Mouse (Mus musculus) Patski (cell line): Measurements from ENCODE around the gene Ano6. TPM values are rescaled to one million over a fixed set of nuclear protein-coding genes. Genes with fewer than 3 reads are reported as not detected.

Experiments
- ATAC-seq: fragments of 100-300 bp; one replicate; pipeline ENCODE4 v1.8.0; 2021
- CTCF ChIA-PET: fragments of 350-600 bp; sonication (Branson Sonifier 250); formaldehyde crosslinking; loops from one replicate; lab custom pipeline; 2022; ENCODE audit warnings: inconsistent platforms; lab: Charles Lee
- POLR2A ChIA-PET: fragments of 350-600 bp; sonication (Branson Sonifier 250); formaldehyde crosslinking; loops from one replicate; lab custom pipeline; 2022; ENCODE audit warnings: antibody characterized with exemption, inconsistent platforms; lab: Charles Lee
- DNase-seq: peaks from one replicate; pipeline ENCODE4 v3.0.0-alpha.2; 2011; ENCODE audit warnings: low read depth, low spot score
- H3K27me3 ChIP-seq: fragments of 371-371 bp; one replicate; pipeline ENCODE4 v1.5.1; 2021
- CTCF ChIP-seq: fragments of 100-300 bp; IDR thresholded peaks from one replicate; pipeline ENCODE4 v1.5.1; 2021
- in situ Hi-C: fragments of 300-500 bp; cut with MboI; formaldehyde crosslinking; loops from 3 replicates; pipeline ENCODE4 v1.11.1; 2018; ENCODE audit warnings: low pct_unique_long_range_greater_than_20kb, mixed read lengths
- polyA plus RNA-seq: library from polyadenylated mRNA; unstranded; gene quantifications from one replicate; pipeline ENCODE4 v1.2.3, GENCODE M21; 2021

Gene Ano6
- polyA plus RNA-seq, 1 experiment from 2014 or later: 184 TPM

GRCm38 (mm10) chr15:95765936-95766335 lies 24.7 kb upstream of the Ano6 start:
- CTCF ChIA-PET: interaction anchor here (1.0 to 1.4 kb wide), 2 partner anchors 10 to 40 kb away, joined by 3 to 4 read pairs; no protein-coding TSS in a partner anchor
- no peak for ATAC-seq
- POLR2A ChIA-PET: no interaction called here
- no peaks in the 10 kb centered on the region for H3K27me3 ChIP-seq
- in situ Hi-C loops: loop anchor here (10.0 to 25.0 kb wide), 2 partner anchors 519 to 621 kb away; partner anchors contain the start of gene Arid2
- TF ChIP-seq CTCF: no peak
- DNase-seq: no peak

GRCm38 (mm10) chr15:95767825-95768224 lies 22.8 kb upstream of the Ano6 start:
- ATAC-seq (no peak), DNase-seq (no peak)
- H3K27me3 ChIP-seq: no peaks in the 10 kb centered on the region
- in situ Hi-C loops: loop anchor here (10.0 to 25.0 kb wide), 2 partner anchors 517 to 619 kb away; partner anchors contain the start of gene Arid2
- POLR2A ChIA-PET: no interaction called here
- CTCF ChIA-PET: interaction anchor here (1.2 to 1.6 kb wide), 5 partner anchors 9 to 516 kb away, joined by 3 to 4 read pairs (median 4); no protein-coding TSS in a partner anchor
- peak; percentile 60 for TF ChIP-seq CTCF

- POLR2A ChIA-PET: interaction anchor here (0.6 kb wide), 1 partner anchor 8 kb away, joined by 3 read pairs; no protein-coding TSS in a partner anchor
- no peaks in the 10 kb centered on the region for H3K27me3 ChIP-seq
- no peak for ATAC-seq
- in situ Hi-C loops: loop anchor here (10.0 to 25.0 kb wide), 2 partner anchors 516 to 619 kb away; partner anchors contain the start of gene Arid2
- no peak for TF ChIP-seq CTCF
- no peak for DNase-seq
- CTCF ChIA-PET: interaction anchor here (1.2 to 1.6 kb wide), 4 partner anchors 9 to 159 kb away, joined by 3 to 4 read pairs (median 4); no protein-coding TSS in a partner anchor
These were observed 21.9 kb upstream of the Ano6 start for GRCm38 (mm10) chr15:95768703-95769102.

GRCm38 (mm10) chr15:95769576-95769975 lies 21.1 kb upstream of the Ano6 start:
- DNase-seq (no peak), ATAC-seq (no peak)
- no peak for TF ChIP-seq CTCF
- ChIA-PET CTCF (no interaction called here), POLR2A (no interaction called here)
- in situ Hi-C loops: loop anchor here (10.0 to 25.0 kb wide), 2 partner anchors 515 to 618 kb away; partner anchors contain the start of gene Arid2
- H3K27me3 ChIP-seq: no peaks in the 10 kb centered on the region

- CTCF ChIA-PET: no interaction called here
- ATAC-seq: no peak
- POLR2A ChIA-PET: no interaction called here
- TF ChIP-seq CTCF: no peak
- H3K27me3 ChIP-seq: no peaks in the 10 kb centered on the region
- DNase-seq: no peak
- in situ Hi-C loops: loop anchor here (25.0 kb wide), 1 partner anchor 617 kb away; no protein-coding TSS in a partner anchor
These were observed 20.3 kb upstream of the Ano6 start for GRCm38 (mm10) chr15:95770307-95770706.

- H3K27me3 ChIP-seq: no peaks in the 10 kb centered on the region
- in situ Hi-C loops: loop anchor here (25.0 kb wide), 1 partner anchor 615 kb away; no protein-coding TSS in a partner anchor
- ATAC-seq (no peak), DNase-seq (no peak)
- ChIA-PET POLR2A (interaction anchor here (0.6 to 0.9 kb wide), 2 partner anchors 172 to 508 kb away, joined by 3 to 4 read pairs; no protein-coding TSS in a partner anchor), CTCF (interaction anchor here (0.9 to 1.9 kb wide), 6 partner anchors 9 to 200 kb away, joined by 3 to 12 read pairs (median 4); no protein-coding TSS in a partner anchor)
- TF ChIP-seq CTCF: no peak
These were observed 18.3 kb upstream of the Ano6 start for GRCm38 (mm10) chr15:95772374-95772773.

- in situ Hi-C loops: loop anchor here (25.0 kb wide), 1 partner anchor 614 kb away; no protein-coding TSS in a partner anchor
- peak; percentile 93 for TF ChIP-seq CTCF
- ATAC-seq (peak; percentile 71), DNase-seq (no peak)
- no peaks in the 10 kb centered on the region for H3K27me3 ChIP-seq
- POLR2A ChIA-PET: interaction anchor here (0.6 to 0.9 kb wide), 4 partner anchors 146 to 604 kb away, joined by 3 to 4 read pairs (median 3); no protein-coding TSS in a partner anchor
- CTCF ChIA-PET: interaction anchor here (0.6 to 1.9 kb wide), 13 partner anchors 10 to 549 kb away, joined by 3 to 12 read pairs (median 3); no protein-coding TSS in a partner anchor
These were observed 17.5 kb upstream of the Ano6 start for GRCm38 (mm10) chr15:95772861-95773836.

GRCm38 (mm10) chr15:95774197-95774596 lies 16.4 kb upstream of the Ano6 start:
- no peaks in the 10 kb centered on the region for H3K27me3 ChIP-seq
- DNase-seq (no peak), ATAC-seq (no peak)
- TF ChIP-seq CTCF: no peak
- in situ Hi-C loops: loop anchor here (25.0 kb wide), 1 partner anchor 613 kb away; no protein-coding TSS in a partner anchor
- ChIA-PET POLR2A (no interaction called here), CTCF (interaction anchor here (0.7 to 1.9 kb wide), 11 partner anchors 13 to 548 kb away, joined by 3 to 12 read pairs (median 3); no protein-coding TSS in a partner anchor)

GRCm38 (mm10) chr15:95774674-95775414 lies 15.8 kb upstream of the Ano6 start:
- no peaks in the 10 kb centered on the region for H3K27me3 ChIP-seq
- ATAC-seq (no peak), DNase-seq (no peak)
- in situ Hi-C loops: loop anchor here (25.0 kb wide), 1 partner anchor 612 kb away; no protein-coding TSS in a partner anchor
- POLR2A ChIA-PET: interaction anchor here (0.6 kb wide), 1 partner anchor 529 kb away, joined by 3 read pairs; no protein-coding TSS in a partner anchor
- no peak for TF ChIP-seq CTCF
- CTCF ChIA-PET: interaction anchor here (0.7 to 1.5 kb wide), 4 partner anchors 13 to 178 kb away, joined by 3 to 4 read pairs (median 3); no protein-coding TSS in a partner anchor
